9 mouse cellular contexts compared by ENCODE assay signal in the genomic region with DNA sequence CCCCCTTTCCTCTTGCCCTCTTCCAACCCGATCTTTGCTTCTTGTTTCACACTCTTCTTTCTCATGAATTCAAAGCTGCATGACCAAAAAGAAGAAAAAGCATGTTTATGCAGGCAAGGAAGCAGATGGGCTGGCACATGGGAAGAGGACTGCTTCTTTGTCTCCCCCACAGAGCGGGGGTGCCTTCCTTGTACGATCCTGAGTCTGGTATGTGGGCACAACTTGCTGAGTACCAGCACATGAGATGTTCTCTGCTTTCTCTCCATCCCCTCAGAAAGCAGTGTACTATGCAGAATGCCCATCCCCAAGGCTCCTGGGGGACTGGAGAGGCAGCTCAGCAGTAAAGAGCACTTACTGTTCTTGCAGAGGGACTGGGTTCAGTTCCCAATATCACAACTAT. TPM values are rescaled to one million over a fixed set of nuclear protein-coding genes. Genes with fewer than 3 reads are reported as not detected.
DNase-seq lines count a peak whose midpoint lies in the region; ATAC-seq lines count a peak whose summit lies in the region.
"Had no signal": no experiment of that assay in that cellular context is flagged by ENCODE, and none has a peak within 500 bp of the region (broad histone marks: within the 10 kb centered on the region; RNA-seq: fewer than 3 reads in every experiment).

No protein-coding gene starts in this region.

- H3K36me3 ChIP-seq in lung, embryonic 16.5 days (ENCODE audit: control insufficient read depth, insufficient read depth, low read length): peaks cover 10% of the 10 kb centered on the region
- peaks cover 28% of the 10 kb centered on the region for H3K36me3 ChIP-seq in limb, embryonic 10.5 days

- no peak for ATAC-seq in lung, embryonic 16.5 days (ENCODE audit: low read depth)

- no peak overlapping the region for H3K4me2 ChIP-seq in lung, embryonic 16.5 days (ENCODE audit: low read depth, low read length)

- H3K4me3 ChIP-seq in lung, embryonic 16.5 days (ENCODE audit: low read length): no peak overlapping the region
- peak overlapping the region; percentile 28 for H3K4me3 ChIP-seq in limb, embryonic 10.5 days

- H3K9me3 ChIP-seq in lung, embryonic 16.5 days (ENCODE audit: control insufficient read depth, low read length): no peaks in the 10 kb centered on the region
- H3K9me3 ChIP-seq in limb, embryonic 10.5 days (replicated peaks): no peaks in the 10 kb centered on the region

- H3K27me3 ChIP-seq in lung, embryonic 16.5 days (ENCODE audit: control insufficient read depth, insufficient read depth, low read depth, low read length): no peaks in the 10 kb centered on the region
- H3K27me3 ChIP-seq in limb, embryonic 10.5 days (ENCODE audit: low read depth, poor library complexity, severe bottlenecking): no peaks in the 10 kb centered on the region

- H3K4me1 ChIP-seq in lung, embryonic 16.5 days (replicated peaks; ENCODE audit: control insufficient read depth, insufficient read depth, low read length): peaks cover 23% of the 10 kb centered on the region
- H3K4me1 ChIP-seq in limb, embryonic 10.5 days: peaks cover 50% of the 10 kb centered on the region

- H3K27ac ChIP-seq in lung, embryonic 16.5 days (ENCODE audit: low read length): peak overlapping the region; percentile 45; the same call in 1 of the 2 replicates
- H3K27ac ChIP-seq in limb, embryonic 10.5 days: peak overlapping the region; percentile 83

- 47% methylated on average over 3 of the region's 3 CpGs for WGBS in lung, embryonic 16.5 days
- 56% methylated on average over 3 of the region's 3 CpGs for WGBS in limb, embryonic 10.5 days

- H3K9ac ChIP-seq in lung, embryonic 16.5 days (ENCODE audit: low read length): no peak overlapping the region

- peak; percentile 12 for DNase-seq in embryo, embryonic 11 days
- no peak for DNase-seq in embryo, embryonic 10.5 days (ENCODE audit: low spot score)
- DNase-seq in lung, postnatal 4 days: no peak
- DNase-seq in limb, embryonic 10.5 days (ENCODE audit: low spot score): peak; percentile 42
- DNase-seq in thymus, postnatal 10 days (ENCODE audit: low spot score in 2 of 2): peak; percentile 57 to 64
- DNase-seq in ovary, postnatal 10 days (ENCODE audit: low spot score): no peak
- no peak for DNase-seq in adipocyte (ENCODE audit: low spot score)

RNA-seq across cellular contexts. Expression of a gene that starts 12.0 kb away (rescaled TPM):
- 112 and 116 TPM in 2 replicates for polyA plus RNA-seq in lung, embryonic 16.5 days (2015; fragmentation: Nextera tagmentation; extraction: Ambion mirVana)
- polyA plus RNA-seq in limb, embryonic 10.5 days (2016; fragmentation: Nextera tagmentation; extraction: Ambion mirVana): 132 and 157 TPM in 2 replicates

RNA-seq across cellular contexts. Expression of a gene that starts 12.8 kb away (rescaled TPM):
- 0.60 TPM in 1 of 2 replicates, not detected in the other for polyA plus RNA-seq in lung, embryonic 16.5 days (2015; fragmentation: Nextera tagmentation; extraction: Ambion mirVana)
- 0.39 and 0.69 TPM in 2 replicates for polyA plus RNA-seq in limb, embryonic 10.5 days (2016; fragmentation: Nextera tagmentation; extraction: Ambion mirVana)
- polyA plus RNA-seq: liver, embryonic 16.5 days had no signal

RNA-seq across cellular contexts. Expression of a gene that starts 19.3 kb away (rescaled TPM):
- polyA plus RNA-seq in lung, embryonic 16.5 days (2015; fragmentation: Nextera tagmentation; extraction: Ambion mirVana): 33.1 and 36.8 TPM in 2 replicates
- polyA plus RNA-seq in limb, embryonic 10.5 days (2016; fragmentation: Nextera tagmentation; extraction: Ambion mirVana): 17.5 and 18.0 TPM in 2 replicates

RNA-seq across cellular contexts. Expression of a gene that starts 58.6 kb away (rescaled TPM):
- 87.3 and 93.0 TPM in 2 replicates for polyA plus RNA-seq in lung, embryonic 16.5 days (2015; fragmentation: Nextera tagmentation; extraction: Ambion mirVana)
- 58.3 and 68.6 TPM in 2 replicates for polyA plus RNA-seq in limb, embryonic 10.5 days (2016; fragmentation: Nextera tagmentation; extraction: Ambion mirVana)

Comparison
In these comparisons a context has a peak if more than half of its experiments do, and no peak if none do; other contexts are left out.
1. DNase-seq: peak in embryo, embryonic 11 days (single experiment), limb, embryonic 10.5 days (single experiment) and thymus, postnatal 10 days (2 of 2); none in embryo, embryonic 10.5 days (single experiment), lung, postnatal 4 days (0 of 2), ovary, postnatal 10 days (single experiment) and adipocyte (single experiment).